Mouse (Mus musculus) megakaryocyte-erythroid progenitor cell, adult 5-6 weeks (primary cell): ENCODE results near the gene Dennd4b. TPM values are rescaled to one million over a fixed set of nuclear protein-coding genes. Genes with fewer than 3 reads are reported as not detected.
"Not testable (repeated sequence)": the region's sequence is repeated elsewhere in the genome, so short reads cannot be mapped to it uniquely, and the experiment has no call there.

Source experiments
- ATAC-seq: replicated peaks from 2 replicates; pipeline ENCODE4 v1.8.0; 2016; ENCODE audit warnings: mild to moderate bottlenecking, inconsistent platforms; ENCODE audit not compliant: severe bottlenecking, poor library complexity, low FRiP score, low TSS enrichment
- total RNA-seq, 2 experiments: library from RNA; stranded (forward) in 1 of 2; stranded (reverse) in 1 of 2; fragments of 200-1000, 215-1000 nt in 1 of 2; fragments of >200 nt in 1 of 2; fragmentation: Nextera tagmentation in 1 of 2; gene quantifications; 2 replicates each; pipeline ENCODE4 v1.2.3; 2014 to 2017

Dennd4b gene
- total RNA-seq, 2 experiments from 2014 or later, result 21.5 to 32.4 TPM

DNA sequence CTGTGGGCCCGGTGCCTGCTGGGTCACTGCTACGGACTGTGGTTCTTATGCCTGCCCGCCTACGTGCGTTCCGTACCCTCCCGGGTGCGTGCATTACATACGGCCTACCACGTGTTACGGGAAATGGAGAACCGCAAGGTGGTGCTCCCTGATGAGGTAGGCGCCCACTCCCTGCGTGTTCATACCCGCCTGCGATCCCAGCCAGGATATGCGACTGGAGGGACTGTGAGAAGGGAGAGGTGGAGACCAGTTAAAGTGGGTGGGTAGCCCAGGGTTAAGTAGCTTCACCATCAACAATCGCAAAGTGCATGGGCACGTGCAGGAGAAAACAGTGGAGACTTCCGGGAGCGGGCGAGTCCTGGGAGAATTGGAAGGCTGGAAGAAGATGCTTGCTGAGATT lies 8.9 kb downstream of the Dennd4b start:
- no peak for ATAC-seq

GRCm38 (mm10) chr3:90275286-90275685 lies 10.3 kb downstream of the Dennd4b start:
- ATAC-seq, result no peak

GRCm38 (mm10) chr3:90276858-90277257 lies 11.9 kb downstream of the Dennd4b start:
- ATAC-seq, result no peak

DNA sequence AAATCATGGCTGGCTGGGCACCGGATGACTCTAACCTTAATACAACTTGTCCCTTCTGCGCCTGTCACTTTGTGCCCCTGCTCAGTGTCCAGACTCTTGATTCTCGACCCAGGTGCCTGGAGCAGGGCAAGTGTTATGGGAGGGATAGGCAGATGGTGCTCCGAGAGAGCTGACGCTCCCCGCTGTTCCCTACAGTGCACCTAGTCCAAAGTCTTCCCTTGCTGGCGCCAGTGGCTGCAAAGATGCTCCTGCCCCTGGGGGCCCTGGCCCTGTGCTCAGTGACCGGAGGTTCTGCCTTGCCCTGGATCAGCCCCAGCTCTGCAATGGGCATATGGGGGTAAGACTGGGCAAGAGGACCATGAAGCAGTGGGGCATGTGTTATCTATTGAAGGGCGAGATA lies 12.8 kb downstream of the Dennd4b start:
- ATAC-seq, result no peak

DNA sequence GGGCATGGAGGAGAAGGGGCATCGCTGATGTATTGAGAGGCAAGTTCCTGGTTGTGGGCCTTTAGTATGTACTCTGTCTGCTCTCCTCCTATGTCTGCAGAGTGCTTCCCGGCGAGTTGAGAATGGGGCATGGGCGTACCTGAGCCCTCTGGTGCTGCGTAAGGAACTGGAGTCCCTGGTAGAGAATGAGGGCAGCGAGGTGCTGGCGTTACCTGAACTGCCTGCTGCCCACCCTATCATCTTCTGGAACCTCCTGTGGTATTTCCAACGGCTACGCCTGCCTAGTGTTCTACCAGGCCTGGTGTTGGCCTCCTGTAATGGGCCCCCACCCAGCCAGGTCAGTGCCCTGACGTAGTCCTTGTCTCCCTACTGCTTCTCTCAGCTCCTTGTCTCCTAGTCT lies 13.2 kb downstream of the Dennd4b start:
- ATAC-seq, result no peak

DNA sequence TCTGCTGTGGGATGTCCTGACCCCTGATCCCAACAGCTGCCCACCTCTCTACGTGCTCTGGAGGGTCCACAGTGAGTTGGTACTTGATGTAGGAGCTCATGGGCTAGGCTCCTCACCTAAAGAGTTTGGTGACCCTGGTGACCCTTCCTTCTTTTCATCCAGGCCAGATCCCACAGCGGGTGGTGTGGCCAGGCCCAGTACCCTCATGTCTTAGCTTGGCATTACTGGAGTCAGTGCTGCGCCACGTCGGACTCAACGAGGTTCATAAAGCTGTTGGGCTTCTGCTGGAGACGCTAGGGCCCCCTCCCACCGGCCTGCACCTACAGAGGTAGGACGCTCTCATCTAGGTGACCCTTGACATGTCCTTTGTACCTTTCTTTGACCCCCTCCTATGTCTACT lies 14.2 kb downstream of the Dennd4b start:
- ATAC-seq, result no peak

DNA sequence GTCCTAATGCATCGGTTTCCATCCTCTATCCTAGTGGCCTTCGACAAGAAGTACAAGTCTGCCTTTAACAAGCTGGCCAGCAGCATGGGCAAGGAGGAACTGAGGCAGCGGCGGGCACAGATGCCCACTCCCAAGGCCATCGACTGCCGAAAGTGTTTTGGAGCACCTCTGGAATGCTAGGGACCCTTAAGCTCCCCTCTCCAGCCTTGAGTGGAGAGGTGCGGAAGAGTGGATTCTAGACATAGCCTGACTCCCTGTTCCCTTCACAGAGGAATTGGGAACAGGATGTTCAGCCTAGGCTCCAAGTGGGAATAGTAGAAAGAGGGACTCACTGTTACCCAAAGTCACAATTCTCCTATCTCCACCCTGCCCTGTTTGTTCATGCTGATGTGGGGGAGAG lies 14.8 kb downstream of the Dennd4b start:
- no peak for ATAC-seq

- no peak for ATAC-seq
Measured at GRCm38 (mm10) chr3:90280708-90281107, 15.7 kb downstream of the Dennd4b start.

DNA sequence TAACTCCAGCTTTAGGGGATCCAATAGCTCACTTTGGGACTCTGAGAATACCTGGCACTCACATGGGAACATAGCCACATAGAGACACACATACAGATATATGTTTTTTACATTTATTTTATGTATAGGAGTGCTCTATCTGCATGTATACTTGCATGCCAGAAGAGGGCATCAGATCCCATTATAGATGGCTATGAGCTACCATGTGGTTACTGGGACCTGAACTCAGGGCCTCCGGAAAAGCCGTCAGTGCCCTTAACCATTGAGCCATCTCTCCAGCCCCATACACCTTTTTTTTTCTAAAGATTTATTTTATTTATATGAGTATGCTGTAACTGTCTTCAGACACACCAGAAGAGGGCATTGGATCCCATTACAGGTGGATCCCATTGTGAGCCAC lies 19.2 kb downstream of the Dennd4b start:
- ATAC-seq, result no peak

DNA sequence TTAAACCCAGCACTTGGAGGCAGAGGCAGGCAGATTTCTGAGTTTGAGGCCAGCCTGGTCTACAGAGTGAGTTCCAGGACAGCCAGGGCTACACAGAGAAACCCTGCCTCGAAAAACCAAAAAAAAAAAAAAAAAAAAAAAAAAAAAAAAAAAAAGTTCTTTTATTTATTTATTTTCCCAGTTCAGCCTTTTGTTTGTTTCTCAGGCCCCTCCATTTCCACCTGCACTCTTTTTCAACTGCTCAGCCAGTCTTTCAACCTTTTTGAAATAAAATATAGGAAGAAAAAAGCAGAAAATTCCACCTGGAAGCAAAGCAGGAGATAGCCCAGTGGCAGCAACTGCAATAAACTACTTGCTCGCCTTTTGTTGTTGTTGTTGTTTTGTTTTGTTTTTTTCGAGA lies 24.4 kb downstream of the Dennd4b start:
- ATAC-seq, result not testable (repeated sequence)

- ATAC-seq, result no peak
Measured at GRCm38 (mm10) chr3:90290602-90291001, 25.6 kb downstream of the Dennd4b start.

DNA sequence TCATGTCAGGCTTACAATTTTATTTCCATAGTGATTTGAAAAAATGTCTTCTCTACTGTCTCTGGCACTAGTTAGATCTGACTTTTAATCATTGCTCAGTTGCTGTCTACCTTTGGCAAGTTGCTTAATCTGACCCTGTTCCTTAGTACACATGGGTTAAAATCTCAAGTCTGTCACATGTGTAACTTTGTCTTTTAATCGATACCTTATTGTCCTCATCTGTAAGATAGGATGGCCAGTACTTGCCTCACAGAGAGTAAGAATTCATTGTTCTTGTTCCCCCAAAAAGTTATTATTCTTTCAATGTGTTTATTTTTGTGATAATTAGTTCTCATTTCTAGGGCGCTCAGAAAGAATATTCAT lies 27.0 kb downstream of the Dennd4b start:
- no peak for ATAC-seq

DNA sequence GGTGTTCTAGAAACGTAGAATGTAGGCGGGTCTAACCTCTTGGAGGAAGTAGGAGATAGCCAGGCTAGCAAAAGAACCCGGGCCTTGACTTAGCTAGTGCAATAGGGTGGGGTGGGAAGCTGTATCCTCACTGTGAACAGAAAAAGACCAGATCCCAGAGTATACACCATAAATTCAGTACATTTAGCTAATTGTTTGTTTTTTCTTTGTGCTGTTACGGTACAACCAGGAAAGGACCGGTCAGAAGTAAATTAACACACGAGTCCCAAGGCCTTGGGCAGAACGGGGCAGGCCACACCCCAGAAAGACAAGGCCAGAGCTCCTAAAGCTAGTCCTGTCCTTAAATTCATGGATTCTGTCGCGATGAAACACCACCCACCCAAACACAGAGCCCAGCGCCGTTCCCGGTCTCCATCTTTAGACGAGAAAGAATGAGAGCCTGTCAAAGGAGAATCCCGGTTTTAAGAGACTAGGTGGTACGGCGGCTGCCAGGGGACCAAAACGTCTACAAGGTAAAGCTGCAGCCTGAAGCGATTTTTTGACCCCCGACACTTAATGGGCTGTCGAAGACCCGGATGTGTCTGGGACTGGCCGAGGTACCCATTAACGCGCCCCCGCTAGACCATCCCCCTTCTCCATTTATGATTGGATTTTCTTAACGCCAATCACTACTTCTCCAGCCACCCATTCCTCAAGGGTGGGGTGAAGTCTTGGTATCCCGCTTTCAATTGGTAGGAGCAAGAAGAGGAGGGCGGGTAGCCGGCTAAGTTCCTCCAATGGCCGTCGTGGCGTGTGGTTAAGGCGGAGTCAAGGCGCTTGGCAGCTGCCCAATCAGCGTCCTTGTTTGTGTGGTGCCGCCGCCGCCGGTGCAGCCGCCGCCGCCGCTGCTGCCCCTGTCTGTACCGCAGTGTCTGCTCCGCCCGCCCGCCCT lies 27.6 kb downstream of the Dennd4b start, which contains the start of gene Gatad2b:
Gene Gatad2b, plus strand, starts transcription at position 834 of the 931 bp plus-strand sequence.
- ATAC-seq, result peak; percentile 99

- ATAC-seq, result 0 out of 2 replicates have a peak, but pooled peaks have one; percentile 27
Measured at GRCm38 (mm10) chr3:90293352-90294063, 28.5 kb downstream of the Dennd4b start.

GRCm38 (mm10) chr3:90294064-90294440 lies 29.1 kb downstream of the Dennd4b start:
- no peak for ATAC-seq

DNA sequence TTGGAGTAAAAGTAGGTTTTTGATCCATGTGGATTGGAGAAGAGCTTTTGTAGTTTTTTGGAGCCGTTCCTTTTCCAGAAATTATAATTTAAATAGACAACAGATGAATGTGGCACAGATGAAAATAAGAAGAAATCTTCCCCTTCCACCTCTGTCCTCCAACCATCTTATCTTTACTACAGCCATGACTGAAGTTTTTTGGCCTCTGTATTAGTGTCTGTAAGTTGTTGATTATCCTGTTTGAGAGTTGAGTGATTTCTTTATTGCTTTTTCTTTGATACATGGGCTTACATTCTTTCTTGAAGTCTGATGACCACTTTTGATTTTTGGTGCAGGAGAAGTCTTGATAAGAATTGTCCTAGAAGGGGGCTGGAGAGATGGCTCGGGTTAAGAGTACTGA lies 29.7 kb downstream of the Dennd4b start:
- ATAC-seq, result peak; percentile 20; the same call in 1 of the 2 replicates

DNA sequence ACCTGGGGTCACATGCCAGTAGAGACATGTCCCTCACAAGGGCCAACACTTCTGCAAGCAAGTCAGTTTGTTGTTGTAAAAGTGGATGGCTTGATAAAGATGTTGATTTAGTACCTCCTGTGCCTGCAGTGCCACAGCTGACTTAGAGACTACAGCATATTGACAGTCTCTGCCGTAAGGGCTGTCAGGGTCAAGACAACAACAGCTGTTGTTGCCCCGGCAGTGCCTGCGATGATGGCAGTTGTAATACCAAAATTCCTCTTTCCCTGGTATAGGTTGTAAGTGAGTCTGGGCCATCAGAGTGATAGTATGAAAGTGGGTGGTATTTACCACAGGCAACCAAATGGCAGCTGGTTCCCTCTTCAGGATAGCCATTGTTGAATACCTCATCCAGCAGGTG lies 40.8 kb downstream of the Dennd4b start:
- ATAC-seq, result no peak

DNA sequence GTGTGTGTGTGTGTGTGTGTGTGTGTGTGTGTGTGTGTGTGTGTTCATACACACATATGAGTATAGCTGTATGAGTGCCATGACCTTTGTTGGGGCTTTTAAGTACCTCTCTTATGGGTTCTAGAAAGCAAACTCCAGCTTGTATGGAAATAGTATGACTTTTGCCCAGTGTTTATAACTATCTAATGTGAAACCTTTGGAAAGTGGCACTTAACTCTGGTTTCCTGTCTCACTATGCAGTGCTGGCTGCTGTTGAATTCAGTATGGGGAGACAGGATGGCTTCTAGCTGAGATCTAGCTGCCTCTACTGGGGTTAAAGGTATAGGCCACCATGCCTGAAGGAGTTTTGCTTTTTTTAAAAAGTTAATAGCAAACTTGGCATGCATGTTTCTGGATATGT lies 44.6 kb downstream of the Dennd4b start:
- ATAC-seq, result no peak

DNA sequence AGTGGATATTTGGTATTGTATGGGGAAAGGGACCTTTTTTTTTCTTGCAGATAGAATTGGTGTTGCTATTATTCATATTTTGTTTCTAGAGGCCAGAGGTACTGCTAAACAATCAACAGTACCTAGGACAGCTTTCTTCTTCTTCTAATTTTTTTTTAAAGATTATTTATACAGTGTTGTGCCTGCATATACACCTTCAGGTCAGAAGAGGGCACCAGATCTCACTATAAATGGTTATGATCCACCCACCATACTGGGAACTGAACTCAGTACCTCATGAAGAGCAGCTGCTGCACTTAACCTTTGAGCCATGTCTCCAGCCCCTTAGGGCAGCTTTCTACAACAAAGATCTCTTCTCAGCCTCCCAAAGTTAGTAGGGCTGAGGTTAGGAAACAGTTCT lies 48.4 kb downstream of the Dennd4b start:
- ATAC-seq, result peak; percentile 71

- no peak for ATAC-seq
Measured at GRCm38 (mm10) chr3:90314241-90314640, 49.3 kb downstream of the Dennd4b start.

DNA sequence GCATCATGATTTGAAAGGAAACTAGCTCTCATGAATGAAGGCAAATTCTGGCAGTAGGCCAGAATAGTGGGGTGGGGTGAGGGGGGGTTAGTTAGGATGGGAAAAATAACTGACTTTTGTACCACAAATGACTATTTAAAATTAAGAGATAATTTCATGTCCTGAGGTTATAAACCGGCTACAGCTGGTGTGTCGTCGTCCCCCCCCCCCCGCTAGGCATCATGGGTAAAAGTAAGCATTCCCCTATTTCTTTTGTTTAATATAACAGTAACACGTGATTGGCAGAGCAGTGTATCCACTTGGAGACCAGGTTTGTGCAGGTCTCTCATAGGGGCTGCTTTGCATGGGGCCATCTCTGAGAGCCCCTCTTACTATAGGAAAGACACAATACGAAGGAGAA lies 57.3 kb downstream of the Dennd4b start:
- ATAC-seq, result peak; percentile 44
